Mouse (Mus musculus): ENCODE results near the gene Nrm. TPM values are rescaled to one million over a fixed set of nuclear protein-coding genes. Genes with fewer than 3 reads are reported as not detected.
"Not testable (repeated sequence)": the region's sequence is repeated elsewhere in the genome, so short reads cannot be mapped to it uniquely, and the experiment has no call there.

The Nrm gene
- polyA plus RNA-seq, 1 experiment: 8.6 TPM

GRCm38 (mm10) chr17:35836178-35836965 lies 24.7 kb upstream of the Nrm start:
- DNase-seq: peak; percentile 84 to 88
- H3K27me3 ChIP-seq (ENCODE audit: control insufficient read depth, insufficient read depth, low read length): no peaks in the 10 kb centered on the region
- H3K4me1 ChIP-seq (ENCODE audit: control insufficient read depth, insufficient read depth, low read length): peaks cover 7% of the 10 kb centered on the region; the same call in 1 of the 2 replicates
- WGBS: 4% methylated on average over 24 of the region's 24 CpGs
- TF ChIP-seq CTCF (IDR thresholded peaks at IDR 0.05; ENCODE audit: borderline replicate concordance, insufficient read depth, low read depth, low read length) (peak; percentile 74), POLR2A (IDR thresholded peaks at IDR 0.05; ENCODE audit: borderline replicate concordance, insufficient read depth, low read length) (no peak)
- peak overlapping the region; percentile 91 for H3K4me3 ChIP-seq (replicated peaks; ENCODE audit: insufficient read depth, low read depth, low read length)
- H3K27ac ChIP-seq (ENCODE audit: insufficient read depth, low read length): peak overlapping the region; percentile 1; the same call in 1 of the 2 replicates

GRCm38 (mm10) chr17:35836991-35837422 lies 24.1 kb upstream of the Nrm start:
- no peak for TF ChIP-seq POLR2A (IDR thresholded peaks at IDR 0.05; ENCODE audit: borderline replicate concordance, insufficient read depth, low read length)
- no peak for TF ChIP-seq CTCF (IDR thresholded peaks at IDR 0.05; ENCODE audit: borderline replicate concordance, insufficient read depth, low read depth, low read length)
- H3K27ac ChIP-seq (ENCODE audit: insufficient read depth, low read length): peak overlapping the region; percentile 44; the same call in 1 of the 2 replicates
- WGBS: under 1% methylated on average over 25 of the region's 25 CpGs

GRCm38 (mm10) chr17:35837487-35837886 lies 23.6 kb upstream of the Nrm start:
- DNase-seq: peak; percentile 56 to 61
- Histone ChIP-seq H3K4me1 (ENCODE audit: control insufficient read depth, insufficient read depth, low read length) (peaks cover 7% of the 10 kb centered on the region; the same call in 1 of the 2 replicates), H3K27me3 (ENCODE audit: control insufficient read depth, insufficient read depth, low read length) (no peaks in the 10 kb centered on the region), H3K4me3 (replicated peaks; ENCODE audit: insufficient read depth, low read depth, low read length) (peak overlapping the region; percentile 91), H3K27ac (ENCODE audit: insufficient read depth, low read length) (peak overlapping the region; percentile 44; the same call in 1 of the 2 replicates)
- WGBS: under 1% methylated on average over 18 of the region's 18 CpGs
- TF ChIP-seq CTCF (IDR thresholded peaks at IDR 0.05; ENCODE audit: borderline replicate concordance, insufficient read depth, low read depth, low read length) (no peak), POLR2A (IDR thresholded peaks at IDR 0.05; ENCODE audit: borderline replicate concordance, insufficient read depth, low read length) (no peak)

More at GRCm38 (mm10) chr17:35836991-35837422, 24.1 kb upstream of the Nrm start:
- no peaks in the 10 kb centered on the region for H3K27me3 ChIP-seq (ENCODE audit: control insufficient read depth, insufficient read depth, low read length)
- H3K4me3 ChIP-seq (replicated peaks; ENCODE audit: insufficient read depth, low read depth, low read length): peak overlapping the region; percentile 91
- peaks cover 7% of the 10 kb centered on the region; the same call in 1 of the 2 replicates for H3K4me1 ChIP-seq (ENCODE audit: control insufficient read depth, insufficient read depth, low read length)
- peak; percentile 77 to 78 for DNase-seq

- Histone ChIP-seq H3K4me1 (ENCODE audit: control insufficient read depth, insufficient read depth, low read length) (peaks cover 7% of the 10 kb centered on the region; the same call in 1 of the 2 replicates), H3K27me3 (ENCODE audit: control insufficient read depth, insufficient read depth, low read length) (no peaks in the 10 kb centered on the region), H3K4me3 (replicated peaks; ENCODE audit: insufficient read depth, low read depth, low read length) (peak within 1 kb of the TSS; percentile 91), H3K27ac (ENCODE audit: insufficient read depth, low read length) (peak within 1 kb of the TSS; percentile 44; the same call in 1 of the 2 replicates)
- no peak for TF ChIP-seq CTCF (IDR thresholded peaks at IDR 0.05; ENCODE audit: borderline replicate concordance, insufficient read depth, low read depth, low read length)
- TF ChIP-seq POLR2A (IDR thresholded peaks at IDR 0.05; ENCODE audit: borderline replicate concordance, insufficient read depth, low read length): peak; percentile 95
- DNase-seq: peak; percentile 96 to 98
- under 1% methylated on average over 29 of the region's 29 CpGs for WGBS
Observed at GRCm38 (mm10) chr17:35838122-35838544, 23.0 kb upstream of the Nrm start, which contains the start of gene Tubb5. Tubb5 (minus strand) TSS chr17:35838306.

- 9% methylated on average over 5 of the region's 5 CpGs for WGBS
- Histone ChIP-seq H3K4me3 (replicated peaks; ENCODE audit: insufficient read depth, low read depth, low read length) (no peak overlapping the region), H3K27me3 (ENCODE audit: control insufficient read depth, insufficient read depth, low read length) (no peaks in the 10 kb centered on the region), H3K27ac (ENCODE audit: insufficient read depth, low read length) (no peak overlapping the region), H3K4me1 (ENCODE audit: control insufficient read depth, insufficient read depth, low read length) (peaks cover 7% of the 10 kb centered on the region; the same call in 1 of the 2 replicates)
- DNase-seq: peak in 1 of 2 experiments; percentile 33
- no peak for TF ChIP-seq CTCF (IDR thresholded peaks at IDR 0.05; ENCODE audit: borderline replicate concordance, insufficient read depth, low read depth, low read length)
- no peak for TF ChIP-seq POLR2A (IDR thresholded peaks at IDR 0.05; ENCODE audit: borderline replicate concordance, insufficient read depth, low read length)
Observed at GRCm38 (mm10) chr17:35838570-35838969, 22.5 kb upstream of the Nrm start.

- WGBS: 64% methylated on average over 3 of the region's 3 CpGs
- H3K4me3 ChIP-seq (replicated peaks; ENCODE audit: insufficient read depth, low read depth, low read length); H3K4me1 ChIP-seq (ENCODE audit: control insufficient read depth, insufficient read depth, low read length); DNase-seq; H3K27me3 ChIP-seq (ENCODE audit: control insufficient read depth, insufficient read depth, low read length); H3K27ac ChIP-seq (ENCODE audit: insufficient read depth, low read length): not testable (repeated sequence)
Observed at GRCm38 (mm10) chr17:35839002-35839401, 22.1 kb upstream of the Nrm start.

- peak overlapping the region; percentile 51 for H3K4me3 ChIP-seq (replicated peaks; ENCODE audit: insufficient read depth, low read depth, low read length)
- H3K27ac ChIP-seq (ENCODE audit: insufficient read depth, low read length): peak overlapping the region; percentile 60; the same call in 1 of the 2 replicates
- WGBS: 46% methylated on average over 14 of the region's 14 CpGs
- peak in 1 of 2 experiments; percentile 37 for DNase-seq
- TF ChIP-seq POLR2A (IDR thresholded peaks at IDR 0.05; ENCODE audit: borderline replicate concordance, insufficient read depth, low read length): no peak
- TF ChIP-seq CTCF (IDR thresholded peaks at IDR 0.05; ENCODE audit: borderline replicate concordance, insufficient read depth, low read depth, low read length): no peak
- peaks cover 5% of the 10 kb centered on the region; the same call in 1 of the 2 replicates for H3K4me1 ChIP-seq (ENCODE audit: control insufficient read depth, insufficient read depth, low read length)
- no peaks in the 10 kb centered on the region for H3K27me3 ChIP-seq (ENCODE audit: control insufficient read depth, insufficient read depth, low read length)
Observed at GRCm38 (mm10) chr17:35840561-35840960, 20.6 kb upstream of the Nrm start.
